Mouse (Mus musculus) cerebellum, postnatal 14 days (tissue): ENCODE measurements at regions not wholly inside any gene's neighbourhood (a gene's known extent, or its start where the extent isn't known, plus 50 kb on each side); places are given as distances from the start of the nearest gene placed in this dataset.

Experiments used
- DNase-seq, 2 experiments: peaks; one replicate each; pipeline ENCODE4 v3.0.0; 2021; ENCODE audit warnings: mixed read lengths in 2 of 2

- DNase-seq, result peak; percentile 55 to 77
These were observed 52.2 kb upstream of the Otud4 start for GRCm38 (mm10) chr8:79587258-79587657.

GRCm38 (mm10) chr8:79584966-79585365, 54.5 kb upstream of the Otud4 start:
- peak; percentile 74 to 76 for DNase-seq

- peak; percentile 9 for DNase-seq
These were observed 56.1 kb upstream of the Otud4 start for GRCm38 (mm10) chr8:79583326-79583725.

GRCm38 (mm10) chr8:79582195-79582594, 57.2 kb upstream of the Otud4 start:
- no peak for DNase-seq

- DNase-seq, result peak; percentile 40 to 49
These were observed 63.3 kb upstream of the Otud4 start for GRCm38 (mm10) chr8:79576086-79576485.

GRCm38 (mm10) chr8:79575175-79575734, 64.2 kb upstream of the Otud4 start:
- no peak for DNase-seq

- DNase-seq, result no peak
These were observed 65.9 kb upstream of the Otud4 start for GRCm38 (mm10) chr8:79573491-79573890.

- no peak for DNase-seq
These were observed 66.9 kb upstream of the Otud4 start for GRCm38 (mm10) chr8:79572526-79572925.

GRCm38 (mm10) chr8:79563101-79563500, 76.3 kb upstream of the Otud4 start:
- DNase-seq, result no peak

- peak in 1 of 2 experiments; percentile 40 for DNase-seq
These were observed 76.7 kb upstream of the Otud4 start for GRCm38 (mm10) chr8:79562669-79563068.

GRCm38 (mm10) chr8:79562071-79562581, 77.3 kb upstream of the Otud4 start:
- no peak for DNase-seq

GRCm38 (mm10) chr8:79561269-79562063, 78.0 kb upstream of the Otud4 start:
- DNase-seq, result no peak

- DNase-seq, result no peak
These were observed 79.9 kb upstream of the Otud4 start for GRCm38 (mm10) chr8:79559516-79559915.

GRCm38 (mm10) chr8:79554311-79554710, 85.1 kb upstream of the Otud4 start:
- no peak for DNase-seq

- DNase-seq, result no peak
These were observed 89.3 kb upstream of the Otud4 start for GRCm38 (mm10) chr8:79550151-79550550.

- no peak for DNase-seq
These were observed 91.3 kb upstream of the Otud4 start for GRCm38 (mm10) chr8:79548156-79548555.

GRCm38 (mm10) chr8:79545866-79546373, 93.5 kb upstream of the Otud4 start:
- DNase-seq, result no peak

GRCm38 (mm10) chr8:79542461-79542860, 97.0 kb upstream of the Otud4 start:
- DNase-seq, result no peak

- DNase-seq, result no peak
These were observed 99.4 kb upstream of the Otud4 start for GRCm38 (mm10) chr8:79540053-79540452.

- no peak for DNase-seq
These were observed 105.0 kb upstream of the Otud4 start for GRCm38 (mm10) chr8:79534271-79534889.

- DNase-seq, result peak in 1 of 2 experiments; percentile 7
These were observed 109.9 kb upstream of the Otud4 start for GRCm38 (mm10) chr8:79529556-79529955.

GRCm38 (mm10) chr8:79522040-79522439, 117.4 kb upstream of the Otud4 start:
- no peak for DNase-seq

GRCm38 (mm10) chr8:79518966-79519365, 119.6 kb upstream of the Smad1 start:
- DNase-seq, result no peak
